Mouse (Mus musculus) ovary, postnatal 14 days (tissue): ENCODE results near the gene Mgmt.
A peak's percentile ranks its signal among the peaks of the same experiment; 100 is the strongest.

ENCODE experiments used
- DNase-seq: peaks from one replicate; pipeline ENCODE4 v3.0.0; 2022; ENCODE audit warnings: low spot score

Gene Mgmt

DNA sequence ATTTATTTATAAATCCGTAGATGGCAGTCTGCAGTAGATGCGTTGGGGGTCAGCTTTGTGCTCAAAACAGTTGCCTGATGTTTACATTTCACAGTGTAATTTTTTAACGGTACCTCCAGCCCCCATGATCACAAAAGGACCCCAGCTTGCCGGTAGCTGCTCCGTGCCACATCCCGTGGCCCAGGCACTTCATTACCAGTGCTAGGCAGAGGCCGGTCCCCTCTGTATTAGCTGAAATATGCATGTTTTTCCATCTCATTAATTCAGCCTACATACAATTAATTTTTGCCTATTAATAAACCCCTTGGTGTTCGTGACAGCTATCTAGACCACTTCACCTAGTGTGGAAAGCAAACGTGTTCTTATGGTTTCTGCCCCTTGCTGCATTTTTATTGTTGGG is 169.8 kb downstream of the Mgmt start:
- DNase-seq, result no peak

DNA sequence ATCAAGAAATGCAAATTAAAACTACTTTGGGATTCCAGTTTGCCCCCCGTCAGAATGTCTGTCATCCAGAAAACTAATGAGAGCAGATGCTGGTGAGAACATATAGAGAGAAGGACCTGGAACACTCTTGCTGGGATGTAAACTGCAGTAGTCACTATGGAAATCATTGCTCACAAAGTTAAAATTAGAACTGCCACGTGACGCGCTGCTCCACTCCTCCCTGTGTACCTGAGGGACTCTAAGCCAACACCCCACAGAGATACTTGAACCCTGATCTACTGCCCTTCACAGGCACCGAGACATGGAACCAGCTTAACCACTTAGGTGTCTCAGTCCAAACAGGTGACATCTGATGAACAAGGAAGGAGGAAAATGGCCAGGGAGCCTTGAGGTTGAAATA is 171.0 kb downstream of the Mgmt start:
- no peak for DNase-seq

DNA sequence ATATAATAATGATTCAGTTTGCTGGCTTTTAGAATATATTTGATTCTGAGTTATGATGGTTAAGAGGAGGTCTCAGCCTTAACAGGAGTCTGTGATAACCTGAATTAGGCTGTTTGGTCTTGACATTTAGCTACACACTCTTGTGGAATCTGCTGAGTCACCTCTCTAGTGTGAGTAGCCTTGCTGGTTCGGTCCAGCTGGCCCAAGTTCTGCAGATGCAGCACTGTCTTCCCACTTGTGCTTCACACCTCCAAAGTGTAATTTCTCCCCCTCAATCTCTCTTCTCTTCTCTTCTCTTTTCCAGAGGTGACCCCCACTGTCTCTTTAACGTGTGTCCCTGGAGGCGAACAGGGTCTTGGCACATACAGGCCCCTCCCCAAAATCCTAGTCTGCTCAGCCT is 171.8 kb downstream of the Mgmt start:
- no peak for DNase-seq

DNA sequence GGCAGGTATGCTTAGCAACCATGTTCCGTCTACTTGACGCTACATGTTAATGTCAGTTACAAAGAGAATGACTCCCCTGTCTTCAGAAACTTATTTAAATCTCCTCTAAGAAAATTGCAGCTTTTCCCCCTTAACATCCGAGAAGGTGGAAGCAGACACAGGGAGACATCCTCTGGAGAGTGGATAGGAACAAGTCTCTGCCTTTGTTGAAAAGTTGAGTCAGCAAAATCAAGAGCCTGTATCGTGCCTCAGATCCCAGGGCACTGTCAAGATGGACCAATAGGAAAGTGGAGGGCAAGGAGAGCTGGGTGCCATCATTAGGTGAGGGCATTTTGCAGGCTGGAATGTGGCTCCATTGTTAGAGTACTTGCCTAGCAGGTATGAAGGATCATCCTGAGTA is 172.6 kb downstream of the Mgmt start:
- DNase-seq, result no peak

DNA sequence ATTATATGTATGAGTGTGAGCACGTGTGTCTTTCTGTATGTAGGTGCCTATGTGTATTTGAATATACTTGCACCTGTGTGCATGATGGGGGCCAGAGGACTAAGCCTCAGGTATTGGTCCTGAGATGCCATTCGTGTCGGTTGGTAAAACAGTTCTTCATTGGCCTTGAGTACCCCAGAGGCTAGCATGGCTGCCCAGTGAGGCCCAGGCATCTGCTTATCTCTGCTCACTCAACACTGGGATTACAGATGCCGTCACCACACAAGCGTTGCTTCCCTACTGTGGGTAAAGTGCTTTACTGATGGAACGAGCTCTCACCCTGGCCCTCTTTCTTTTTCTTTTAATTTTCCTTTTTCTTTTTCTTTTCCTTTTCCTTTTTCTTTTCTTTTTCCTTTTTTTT is 173.3 kb downstream of the Mgmt start:
- DNase-seq, result no peak

DNA sequence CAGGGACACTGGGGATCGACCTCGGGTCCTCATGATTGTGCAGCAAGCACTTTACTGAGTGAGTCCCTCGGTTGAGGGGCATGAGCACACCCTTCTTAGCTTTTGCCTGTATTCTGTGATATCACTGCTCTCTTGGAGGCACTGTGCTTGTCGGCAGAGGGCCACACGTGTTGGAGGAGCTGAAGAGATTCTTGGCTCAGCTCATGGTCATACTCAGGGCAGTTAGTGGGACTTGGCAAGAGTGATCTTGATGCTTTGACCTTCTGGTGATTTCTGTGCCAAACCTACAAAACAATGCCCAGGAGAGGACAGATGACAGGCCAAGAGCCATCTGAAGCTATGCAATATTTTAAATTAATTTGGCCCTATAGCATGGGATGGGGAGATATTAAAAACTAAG is 174.4 kb downstream of the Mgmt start:
- no peak for DNase-seq

DNA sequence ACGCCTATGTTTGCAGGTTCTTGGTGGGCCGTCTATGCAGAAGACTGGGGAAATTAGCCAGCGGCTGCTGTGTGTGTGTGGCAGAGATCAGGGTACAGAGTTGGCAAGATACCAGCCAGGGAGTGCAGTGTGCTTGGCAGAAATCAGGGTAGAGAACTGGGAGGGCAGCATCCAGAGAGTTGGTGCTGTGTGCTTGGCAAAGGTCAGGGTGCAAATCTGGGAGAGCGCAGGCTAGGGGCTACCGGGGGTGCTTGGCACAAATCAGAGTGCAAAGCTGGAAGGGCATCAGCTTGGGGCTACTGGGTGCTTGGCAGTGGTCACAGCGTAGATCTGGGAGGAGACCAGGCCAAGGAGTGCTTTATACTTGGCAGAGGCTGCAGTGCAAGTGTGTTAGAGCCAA is 175.4 kb downstream of the Mgmt start:
- no peak for DNase-seq

DNA sequence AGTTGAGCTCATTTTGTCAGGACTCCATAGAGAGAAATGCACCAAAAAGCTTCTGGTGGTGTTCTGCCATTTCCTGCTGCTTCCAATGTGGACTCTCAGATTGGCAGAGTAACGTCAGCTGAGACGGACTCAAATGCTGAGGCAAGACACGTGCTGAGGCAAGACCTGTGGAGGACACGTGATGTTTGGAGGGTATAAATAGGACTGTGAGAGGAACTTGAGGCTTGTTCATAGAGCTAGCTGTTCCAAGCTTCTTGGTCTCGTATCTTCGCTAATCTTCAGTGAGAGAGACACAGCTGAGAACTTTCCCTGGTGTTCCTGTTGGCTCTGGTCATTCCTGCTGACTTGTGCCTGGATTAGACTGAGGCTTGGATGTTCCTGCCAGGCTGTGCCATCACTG is 176.9 kb downstream of the Mgmt start:
- no peak for DNase-seq

DNA sequence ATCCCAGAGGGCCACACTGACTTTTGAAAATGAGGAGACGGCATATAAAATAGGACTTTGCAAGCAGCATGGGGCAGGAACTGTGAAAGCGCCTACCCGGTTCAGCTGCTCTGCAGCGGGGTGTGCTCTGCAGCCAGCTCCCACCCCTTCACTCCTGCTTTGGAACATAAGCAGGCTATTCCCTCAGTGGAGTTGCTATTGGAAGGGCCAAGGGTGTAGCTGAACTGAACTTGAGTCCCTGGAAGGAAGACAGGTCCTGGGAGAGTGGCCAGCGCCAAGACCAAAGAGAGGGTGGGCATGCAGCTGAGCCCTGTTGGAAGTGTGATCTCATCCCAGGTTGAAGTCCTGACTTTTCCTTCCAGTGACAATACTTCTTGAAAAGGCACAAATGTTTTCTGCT is 179.5 kb downstream of the Mgmt start:
- no peak for DNase-seq

DNA sequence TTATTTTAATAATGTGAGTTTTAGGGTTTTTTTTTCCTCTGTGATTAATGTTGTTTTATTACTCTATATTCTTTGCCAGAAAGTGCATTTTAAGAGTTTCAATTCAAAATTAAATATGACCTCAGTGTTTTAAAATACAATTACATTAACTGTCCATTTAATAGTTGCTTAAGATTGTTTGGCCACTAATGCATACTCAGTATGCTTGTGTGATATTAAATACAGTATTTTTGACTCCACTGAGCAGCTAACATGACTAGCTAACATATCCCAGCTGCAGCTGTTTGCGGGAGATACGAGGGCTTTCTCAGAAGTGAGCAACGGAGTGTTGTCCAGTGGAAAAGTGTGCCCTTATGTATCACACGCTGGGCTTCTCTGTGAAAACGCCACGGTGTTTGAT is 179.9 kb downstream of the Mgmt start:
- no peak for DNase-seq

DNA sequence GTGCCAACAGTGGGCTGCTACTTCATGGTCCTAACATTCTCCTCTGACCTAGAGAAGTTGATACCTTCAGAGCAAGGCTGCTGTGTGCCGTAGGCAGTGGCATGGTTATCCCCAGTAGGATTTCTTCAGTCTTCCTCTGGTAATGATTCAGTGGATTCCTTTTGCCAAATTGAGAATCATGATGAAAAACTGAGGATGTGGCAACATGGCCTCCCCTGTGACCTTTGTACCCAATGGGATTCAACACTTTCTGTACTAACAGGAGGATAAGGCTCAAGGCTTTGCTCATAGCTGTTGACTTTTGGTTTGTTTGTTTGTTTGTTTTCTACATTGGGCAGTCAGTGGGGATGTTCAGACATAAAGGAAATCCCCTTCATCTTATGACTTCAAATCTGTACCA is 180.9 kb downstream of the Mgmt start:
- no peak for DNase-seq

DNA sequence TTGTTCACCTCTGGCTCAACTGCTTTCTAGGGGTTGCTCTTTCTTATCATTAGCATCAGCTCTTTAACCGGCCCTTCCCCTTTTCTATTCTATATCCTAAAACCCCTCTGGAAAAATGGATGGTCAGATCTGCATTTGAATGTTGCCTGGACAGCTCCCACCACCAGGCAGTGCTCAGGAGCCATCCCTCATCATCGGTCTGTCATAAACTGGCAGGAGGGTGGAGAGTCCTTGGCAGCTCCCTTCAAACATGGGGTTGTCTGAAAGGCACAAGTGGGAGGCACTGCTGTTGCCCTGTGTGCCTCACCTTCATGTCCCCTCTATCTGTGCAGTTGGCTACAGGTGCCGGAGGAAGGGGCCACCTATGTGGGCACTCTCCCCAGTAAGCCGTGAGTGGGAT is 185.8 kb downstream of the Mgmt start:
- DNase-seq, result no peak

DNA sequence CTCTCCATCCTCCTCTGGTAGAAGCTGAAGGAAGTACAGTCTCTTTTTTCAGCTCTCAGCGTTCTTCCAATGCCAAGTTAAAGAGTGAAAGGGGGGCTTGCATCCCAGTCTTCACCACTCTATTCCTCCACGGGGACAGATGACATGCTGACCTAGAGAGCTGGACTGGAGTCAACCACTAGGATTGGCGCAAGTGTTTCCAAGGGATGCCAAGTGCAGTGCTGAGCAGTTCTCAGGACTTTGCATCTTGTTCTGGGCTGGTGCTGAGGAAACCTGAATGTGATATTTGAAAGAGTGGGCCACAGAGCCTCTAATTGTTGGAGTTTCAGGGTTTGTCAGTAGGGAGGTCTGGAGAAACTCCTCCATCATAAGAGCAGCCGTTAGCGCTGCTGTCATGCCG is 187.8 kb downstream of the Mgmt start:
- DNase-seq, result no peak

DNA sequence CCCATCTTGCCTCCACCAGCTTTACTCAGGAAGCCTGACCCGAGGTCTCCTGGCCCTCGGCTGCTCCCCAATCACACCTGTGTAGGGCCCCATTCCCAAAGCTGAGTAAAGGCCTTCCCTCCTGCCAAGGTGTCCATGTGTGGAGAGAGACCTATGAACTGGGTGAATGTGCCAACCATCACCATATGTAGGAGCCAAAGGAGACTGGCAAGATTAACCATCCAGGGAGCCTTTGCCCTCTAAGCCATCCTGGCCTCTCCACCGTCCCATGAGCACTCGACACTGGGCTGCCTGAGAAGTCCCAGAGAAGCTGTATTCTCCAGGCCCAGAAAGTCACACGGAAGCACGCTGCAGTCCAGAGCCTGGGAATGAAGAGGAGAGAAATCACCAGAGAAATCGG is 190.2 kb downstream of the Mgmt start:
- no peak for DNase-seq

DNA sequence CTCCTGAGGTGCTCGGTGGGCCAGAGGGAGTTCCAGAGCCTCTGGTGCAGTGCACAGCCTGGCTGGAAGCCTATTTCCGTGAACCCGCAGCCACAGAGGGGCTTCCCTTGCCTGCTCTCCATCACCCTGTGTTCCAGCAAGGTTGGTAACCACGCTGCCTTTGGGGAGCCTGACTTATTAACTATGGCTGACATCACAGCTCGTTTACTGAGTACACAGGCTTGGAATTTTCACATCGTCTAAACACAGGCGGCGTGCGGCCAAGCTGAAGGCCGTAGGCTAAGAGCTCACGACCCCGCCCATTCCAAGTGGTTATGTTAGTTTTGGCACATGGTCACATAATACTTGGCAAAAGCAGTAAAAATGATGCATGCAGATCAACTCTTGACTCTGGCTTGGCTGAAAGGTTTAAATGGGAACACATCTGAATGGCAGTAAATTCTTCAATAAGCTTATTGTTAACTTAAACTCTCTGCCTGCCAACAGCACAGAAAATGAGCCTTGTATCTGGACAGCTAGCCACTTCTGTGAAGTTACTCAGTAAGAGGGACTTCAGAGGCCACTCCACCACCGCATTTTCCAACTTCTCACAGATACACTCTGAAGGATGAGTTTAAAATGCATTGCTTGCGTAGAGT is 191.7 kb downstream of the Mgmt start:
- peak; percentile 48 for DNase-seq

DNA sequence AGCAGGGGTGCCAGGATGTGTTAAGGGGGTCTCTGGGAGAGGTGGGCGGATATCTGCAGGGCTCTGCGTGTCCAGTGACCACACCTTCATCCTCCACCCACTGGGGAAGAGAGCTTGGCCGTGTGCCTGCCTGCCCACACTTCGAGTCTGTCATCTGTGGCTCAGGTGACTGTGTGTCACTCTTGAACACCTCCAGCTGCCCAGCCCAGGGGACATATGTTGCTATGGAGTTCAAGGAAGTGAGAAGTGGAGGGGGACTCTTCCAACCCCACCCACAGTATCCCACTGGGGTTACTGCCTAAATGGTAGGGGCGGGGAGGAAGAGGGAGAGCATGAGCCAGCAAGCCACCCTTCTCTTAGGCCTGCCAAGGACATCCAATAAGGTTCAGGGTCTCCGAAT is 192.7 kb downstream of the Mgmt start:
- no peak for DNase-seq

DNA sequence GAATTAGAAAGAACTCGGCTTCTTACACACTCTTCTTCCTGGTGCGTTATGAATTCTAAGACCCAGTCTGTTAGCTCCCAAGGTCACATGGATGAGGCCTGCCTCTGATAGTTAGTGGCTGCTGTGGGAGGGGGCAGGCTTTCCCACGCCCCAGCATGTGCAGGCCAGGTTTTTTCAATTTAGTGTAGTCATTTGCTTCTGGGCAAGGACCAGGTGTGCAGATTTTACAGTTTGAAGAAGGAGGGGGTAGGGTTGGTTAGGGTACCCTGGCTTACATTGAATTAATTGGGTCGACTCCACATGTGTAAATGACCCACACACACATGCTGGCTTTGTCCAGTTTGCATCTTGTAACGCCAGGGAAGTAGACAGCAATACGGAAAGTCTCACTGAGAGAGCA is 193.7 kb downstream of the Mgmt start:
- DNase-seq, result no peak

DNA sequence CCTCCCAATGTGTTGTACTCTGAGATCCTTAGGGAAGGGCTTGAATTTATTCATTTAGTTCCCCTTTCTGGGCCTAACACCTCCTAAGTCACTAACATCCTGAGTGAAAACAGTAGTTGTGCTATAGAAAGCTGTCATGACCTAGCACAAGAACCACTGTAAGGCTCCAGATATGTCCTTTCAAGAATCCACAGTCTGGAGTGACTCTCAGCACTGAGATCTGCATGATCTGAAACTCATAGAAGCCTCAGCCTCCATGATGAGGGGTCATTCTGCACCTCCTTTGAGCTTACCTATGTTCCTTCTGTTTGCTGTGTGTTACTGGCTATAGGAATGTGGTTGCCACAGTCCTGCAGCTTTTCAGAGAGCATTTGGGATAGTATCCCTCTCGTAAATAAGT is 200.1 kb downstream of the Mgmt start:
- DNase-seq, result no peak

DNA sequence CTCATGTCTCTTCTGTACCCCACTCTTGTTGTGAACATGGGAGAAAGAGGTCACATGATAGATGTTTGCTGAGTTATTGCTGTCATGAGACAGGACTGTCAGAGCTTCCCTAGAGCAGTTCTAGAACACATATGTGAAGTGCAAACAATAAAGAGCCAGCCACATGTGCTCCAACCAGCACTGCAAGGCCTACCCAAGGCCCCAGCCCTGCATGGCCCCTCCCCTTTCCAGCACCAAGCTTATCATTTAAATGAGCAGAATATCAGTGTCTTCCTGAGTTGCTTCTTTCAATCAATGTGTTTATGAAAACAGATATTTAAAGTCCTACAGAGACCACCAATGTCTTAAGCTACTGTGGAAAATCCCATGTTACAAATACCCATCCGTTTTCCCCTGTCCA is 201.3 kb downstream of the Mgmt start:
- no peak for DNase-seq

DNA sequence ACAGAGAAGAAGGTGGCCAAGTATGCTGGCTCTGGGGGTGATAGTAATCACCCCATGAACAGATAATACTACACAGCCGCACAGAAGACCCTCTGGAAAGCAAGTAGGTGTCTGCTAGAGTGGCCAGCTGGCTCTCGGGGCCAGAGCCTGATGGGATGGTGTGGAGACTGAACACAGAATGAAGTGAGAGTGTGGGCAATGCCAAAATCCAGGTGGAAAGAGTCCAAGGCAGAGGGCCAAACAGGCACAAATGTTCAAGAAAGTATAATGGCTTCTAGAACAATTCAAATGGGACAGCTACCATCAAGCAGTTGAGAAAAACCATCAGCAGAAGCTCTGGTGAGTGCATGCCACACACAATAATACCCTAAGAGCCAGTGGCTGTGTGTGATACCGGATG is 205.4 kb downstream of the Mgmt start:
- DNase-seq, result no peak

DNA sequence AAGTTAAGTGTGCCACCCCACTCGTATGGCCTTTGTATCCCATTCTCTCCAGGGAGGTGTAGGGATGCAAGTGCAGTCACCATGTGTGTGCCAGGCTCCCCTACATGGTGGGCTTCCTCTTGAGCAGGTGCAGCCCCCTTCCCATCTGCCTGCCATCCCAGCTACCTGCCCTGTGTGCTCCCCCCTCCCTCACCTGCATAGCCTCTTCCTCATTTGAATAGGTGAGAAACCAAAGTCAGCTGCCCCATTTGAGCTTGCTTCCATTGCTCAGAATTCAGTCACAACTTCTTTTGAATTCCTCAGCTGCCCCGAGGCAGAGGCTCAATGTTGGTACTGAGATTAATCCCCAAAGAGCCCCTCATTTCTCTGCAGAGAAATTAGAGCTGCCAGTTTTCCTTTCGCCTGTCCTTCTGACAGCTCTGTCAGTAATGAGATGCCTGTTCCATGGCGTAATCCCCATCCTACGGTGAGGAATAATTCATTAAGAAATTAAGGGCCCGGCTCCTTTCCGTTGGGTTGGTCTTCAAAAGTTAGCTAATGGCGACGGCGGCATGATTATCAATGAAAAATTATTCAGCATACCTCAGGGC is 208.3 kb downstream of the Mgmt start:
- DNase-seq, result no peak

DNA sequence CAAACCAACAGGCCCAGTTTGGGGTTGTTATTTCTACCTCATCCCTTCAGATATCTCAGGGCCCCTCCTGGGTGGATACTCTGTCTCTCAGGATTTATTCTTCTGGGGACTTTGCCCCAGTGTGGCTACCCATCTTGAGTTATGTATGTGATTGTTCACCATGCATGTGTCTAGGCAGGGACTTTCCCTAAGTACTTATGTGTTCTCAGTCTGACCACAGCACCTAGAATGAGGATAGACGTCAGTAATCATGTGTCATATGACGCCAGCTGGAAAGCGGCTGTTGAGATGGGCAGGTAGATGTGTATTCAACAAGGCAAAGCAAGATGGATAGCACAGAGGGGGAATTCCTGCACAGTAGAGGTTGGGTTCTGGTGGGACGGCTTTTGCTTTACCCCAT is 217.7 kb downstream of the Mgmt start:
- no peak for DNase-seq

DNA sequence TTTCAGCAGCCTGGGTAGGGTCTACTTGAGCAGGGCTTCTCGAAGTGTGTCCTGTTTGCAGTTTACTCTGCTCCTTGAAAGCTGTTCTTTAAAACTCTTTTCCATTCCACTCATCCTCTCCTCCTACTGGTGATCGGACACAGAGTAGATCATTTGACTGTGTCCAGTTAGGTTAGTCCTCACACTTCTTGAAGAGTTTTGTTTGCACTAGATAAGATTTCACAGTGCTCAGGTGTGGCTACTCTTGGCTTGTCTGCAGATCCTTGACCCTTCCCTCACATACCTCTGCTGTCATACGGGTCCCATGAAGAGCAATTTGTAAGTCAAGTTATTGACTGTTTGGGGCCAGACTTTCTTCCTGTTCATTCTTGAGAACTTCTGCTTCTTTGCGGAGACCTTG is 221.8 kb downstream of the Mgmt start:
- no peak for DNase-seq

DNA sequence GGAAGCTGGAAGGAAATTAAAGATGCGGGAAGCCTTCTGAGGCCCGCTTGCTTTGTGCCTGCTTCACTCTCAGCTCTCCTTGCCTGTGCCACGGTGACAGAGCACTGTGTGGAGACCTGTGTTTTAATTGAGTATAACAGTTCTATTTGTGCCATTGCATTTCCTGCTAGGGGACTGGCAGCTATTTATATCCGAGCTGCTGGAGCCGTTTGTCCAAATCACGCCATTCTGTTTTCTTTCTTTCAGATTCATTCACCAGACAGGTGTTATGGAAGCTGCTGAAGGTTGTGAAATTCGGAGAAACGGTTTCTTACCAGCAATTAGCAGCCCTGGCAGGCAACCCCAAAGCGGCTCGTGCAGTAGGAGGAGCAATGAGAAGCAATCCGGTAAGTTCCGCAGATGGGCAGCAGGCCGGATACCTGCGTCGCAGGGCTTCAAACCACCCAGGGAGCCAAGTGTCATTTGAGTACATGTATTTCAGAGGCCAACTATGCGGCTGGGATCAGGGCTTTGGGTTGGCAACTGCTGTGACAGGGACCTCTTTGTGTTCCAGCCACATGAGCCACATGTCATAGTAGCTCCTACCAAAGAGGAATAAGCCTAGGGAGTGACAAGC is 226.9 kb downstream of the Mgmt start:
- DNase-seq, result no peak
